Mouse (Mus musculus) T-cell, adult 2 months (primary cell): ENCODE data around the gene Zfp420.
A peak's percentile ranks its signal among the peaks of the same experiment; 100 is the strongest.

Experiments
- DNase-seq: peaks from one replicate; pipeline ENCODE4 v3.0.0; 2022; ENCODE audit warnings: low spot score

Zfp420 gene

DNA sequence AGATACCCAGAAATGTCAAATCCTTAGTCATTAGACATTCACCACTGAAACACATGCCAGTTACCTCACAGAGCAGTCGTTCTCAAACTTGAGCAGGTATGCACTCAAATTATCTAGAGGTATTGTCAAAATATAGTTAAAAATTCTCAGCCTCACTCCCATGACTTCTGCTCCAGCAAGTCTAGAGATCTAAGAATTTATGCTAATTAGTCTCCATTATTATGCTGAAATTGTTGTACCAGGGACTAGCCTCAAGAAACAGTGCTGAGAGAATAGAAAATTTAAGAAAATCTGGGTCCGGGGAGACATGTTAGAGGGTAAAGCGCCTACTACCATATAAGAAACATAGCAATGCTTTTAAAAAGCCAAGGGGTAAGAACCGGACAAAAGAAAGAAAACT is 44.3 kb downstream of the Zfp420 start:
- DNase-seq: no peak

DNA sequence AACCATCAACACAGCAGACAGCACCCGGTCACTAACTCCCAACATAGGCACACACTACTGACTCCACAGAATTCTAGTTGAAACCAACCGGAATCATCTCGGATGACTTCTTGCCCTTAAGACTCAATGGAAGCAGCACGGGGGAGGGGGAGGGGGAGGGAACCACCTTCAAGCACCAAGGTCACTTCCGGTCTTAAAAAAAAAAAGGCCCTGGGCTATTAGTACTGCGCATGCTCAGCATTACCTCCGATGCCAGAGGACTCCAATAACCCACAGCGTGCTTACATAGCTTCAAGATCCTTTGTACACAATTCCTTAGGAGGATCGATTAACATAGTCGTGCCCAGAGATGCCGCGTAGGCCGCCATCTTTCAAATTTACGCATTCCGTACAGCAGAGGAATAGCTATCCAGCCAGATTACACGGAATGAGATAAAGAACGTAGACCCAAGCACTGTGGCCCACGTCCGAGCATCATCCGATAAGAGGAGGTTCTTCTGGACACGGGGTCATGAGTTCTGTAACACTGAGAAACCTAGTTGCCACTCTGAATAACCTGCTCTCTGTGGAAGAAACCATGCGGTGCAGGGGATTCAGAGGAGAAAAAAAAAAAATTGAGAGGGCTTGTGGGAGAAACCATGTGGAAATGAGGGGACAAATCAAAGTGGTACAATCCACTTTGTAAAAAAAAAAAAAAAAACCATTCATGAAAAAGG is 46.3 kb downstream of the Zfp420 start, which contains the start of gene Zfp27:
Gene Zfp27 (minus strand): TSS at position 607 of the 716 bp plus-strand sequence.
- peak; percentile 65 for DNase-seq

DNA sequence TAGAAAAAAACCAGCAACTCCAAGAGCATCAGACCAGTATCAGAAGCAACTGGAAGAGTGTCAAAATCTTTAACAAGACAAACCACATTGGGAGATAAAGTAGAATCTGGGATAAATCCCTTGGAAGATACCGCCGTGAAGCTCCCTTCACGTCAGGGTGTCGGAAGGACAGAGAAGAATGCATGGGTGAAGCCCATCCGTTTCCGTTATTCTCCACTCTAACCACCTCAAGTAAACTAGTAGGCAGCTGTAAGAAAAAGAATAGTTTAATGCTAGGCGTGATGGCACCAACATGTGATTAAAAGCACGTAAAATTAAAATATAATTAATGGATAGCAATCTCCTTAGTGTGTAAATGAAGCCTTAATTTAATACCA is 46.9 kb downstream of the Zfp420 start:
- DNase-seq: no peak

DNA sequence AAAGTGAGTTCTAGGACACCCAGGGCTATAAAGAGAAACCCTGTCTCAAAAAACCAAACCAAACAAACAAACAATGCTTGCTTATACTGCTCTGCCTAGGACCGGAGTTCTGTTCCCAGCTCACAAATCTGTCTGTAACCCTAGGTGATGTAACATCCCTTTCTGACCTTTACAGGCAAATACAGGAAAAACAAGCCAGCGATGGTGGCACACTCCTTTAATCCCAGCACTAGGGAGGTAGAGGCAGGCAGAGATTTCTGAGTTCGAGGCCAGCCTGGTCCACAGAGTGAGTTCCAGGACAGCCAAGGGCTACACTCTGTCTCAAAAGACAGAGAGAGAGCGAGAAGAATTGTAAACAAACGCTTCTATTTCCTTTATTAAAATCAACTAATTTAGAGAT is 47.4 kb downstream of the Zfp420 start:
- no peak for DNase-seq

DNA sequence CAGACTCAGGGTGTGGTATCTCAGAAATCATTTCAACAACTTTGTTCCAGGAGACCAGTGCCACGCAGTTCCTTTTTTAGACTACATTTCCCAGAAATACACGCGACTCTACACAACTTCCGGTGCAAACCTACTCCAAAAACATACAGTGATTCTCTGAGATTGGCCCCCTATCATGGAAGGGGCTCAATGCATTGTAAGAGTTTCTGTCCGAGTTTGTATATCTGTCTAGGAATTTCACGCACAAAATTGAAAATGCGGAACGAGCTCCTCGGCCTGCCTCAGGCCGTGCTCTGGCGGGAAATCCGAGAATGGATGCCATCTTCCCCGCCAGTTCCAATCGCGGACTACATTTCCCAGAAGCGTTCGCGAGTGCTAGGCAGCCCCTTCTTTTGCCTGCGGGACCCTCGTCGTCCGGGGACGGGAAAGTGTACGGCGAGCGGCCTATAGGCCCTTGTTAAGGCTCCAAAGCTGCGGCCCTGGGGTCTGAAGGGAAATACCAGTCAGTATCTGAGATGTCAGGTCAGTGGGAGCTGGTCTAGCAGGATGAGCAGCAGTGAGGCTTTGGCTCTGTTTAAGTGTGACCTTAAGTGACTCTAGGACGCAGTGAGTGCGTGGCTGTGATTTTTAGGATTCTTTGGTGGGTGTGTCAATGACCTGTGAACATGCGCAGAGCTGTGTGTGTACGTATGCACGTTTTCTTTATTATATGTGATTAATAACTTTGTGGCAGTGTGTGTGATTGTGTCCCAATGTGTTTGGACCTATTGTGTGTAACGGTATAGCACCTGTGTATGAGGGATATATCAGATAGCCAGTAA is 48.6 kb downstream of the Zfp420 start, which contains the start of gene Zfp383:
Gene Zfp383 (plus strand): TSS at position 94 of the 821 bp plus-strand sequence.
- DNase-seq: peak; percentile 78

DNA sequence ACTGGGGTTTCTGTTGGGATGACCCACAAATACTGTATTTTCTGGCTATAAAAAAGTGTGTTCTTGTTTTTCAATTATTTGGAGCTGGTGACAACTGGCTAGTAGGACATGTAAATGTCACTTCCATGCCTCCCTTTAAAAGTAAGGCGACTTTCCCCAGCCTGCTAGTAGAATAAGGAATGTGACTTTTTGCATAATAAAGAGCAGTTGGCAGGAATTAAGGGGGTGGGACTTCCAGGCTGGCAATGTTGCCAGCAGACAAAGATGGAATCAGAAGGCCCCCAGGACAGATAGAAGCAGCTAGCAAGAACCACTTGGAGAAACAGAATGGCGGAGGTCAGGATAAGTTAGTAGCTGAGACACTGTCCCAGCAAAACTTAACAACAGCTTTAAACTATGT is 50.5 kb downstream of the Zfp420 start:
- DNase-seq: no peak

DNA sequence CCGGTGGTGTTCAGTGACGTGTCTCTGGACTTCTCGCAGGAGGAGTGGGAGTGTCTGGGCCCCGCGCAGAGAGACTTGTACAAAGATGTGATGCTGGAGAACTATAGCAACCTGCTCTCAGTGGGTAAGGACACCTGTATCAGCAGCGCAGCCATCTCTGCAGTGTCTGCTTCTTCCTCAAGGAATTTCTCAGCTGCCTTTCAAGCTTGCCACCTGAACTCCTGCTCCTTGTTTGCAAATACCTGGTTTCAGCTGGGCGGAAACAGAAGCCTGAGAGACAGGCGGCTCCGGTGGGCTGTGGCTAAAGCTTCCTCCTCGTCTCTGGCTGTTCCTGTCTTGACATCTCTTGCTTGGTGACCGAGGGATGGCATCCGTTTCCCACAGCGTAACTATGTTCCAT is 52.4 kb downstream of the Zfp420 start:
- no peak for DNase-seq

DNA sequence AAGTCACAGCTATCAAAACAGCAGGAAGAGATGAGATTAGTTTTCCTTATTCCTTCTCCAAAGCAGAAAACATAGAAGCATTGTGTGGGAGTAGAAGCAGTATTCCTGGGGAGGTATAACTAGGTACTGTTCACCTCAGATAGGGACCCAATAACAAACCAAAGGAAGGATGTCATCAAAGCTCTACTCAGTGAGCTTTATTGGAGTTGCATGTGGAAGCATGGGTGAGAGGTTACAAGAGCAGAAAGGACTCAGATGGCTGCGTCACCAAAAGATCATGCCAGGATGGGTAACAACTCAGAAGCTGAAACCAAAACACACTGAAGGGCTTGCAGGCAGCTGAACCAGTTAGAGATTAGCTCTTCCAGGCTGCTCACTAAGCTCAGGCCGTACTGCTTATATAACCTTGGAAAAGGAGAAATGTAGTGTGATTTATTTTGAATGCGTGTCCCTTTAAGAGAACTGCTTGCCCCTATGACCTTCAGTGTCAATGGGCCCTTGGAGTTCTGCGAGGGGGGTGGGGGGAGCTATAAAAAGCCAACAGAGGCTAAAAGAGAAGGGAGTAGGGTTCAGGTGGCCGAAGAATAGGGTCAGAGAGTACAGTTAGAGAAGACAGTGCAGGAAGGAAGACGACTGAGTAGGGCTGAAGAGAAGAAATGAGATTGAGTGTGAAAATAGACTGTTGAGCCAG is 57.7 kb downstream of the Zfp420 start:
- no peak for DNase-seq

DNA sequence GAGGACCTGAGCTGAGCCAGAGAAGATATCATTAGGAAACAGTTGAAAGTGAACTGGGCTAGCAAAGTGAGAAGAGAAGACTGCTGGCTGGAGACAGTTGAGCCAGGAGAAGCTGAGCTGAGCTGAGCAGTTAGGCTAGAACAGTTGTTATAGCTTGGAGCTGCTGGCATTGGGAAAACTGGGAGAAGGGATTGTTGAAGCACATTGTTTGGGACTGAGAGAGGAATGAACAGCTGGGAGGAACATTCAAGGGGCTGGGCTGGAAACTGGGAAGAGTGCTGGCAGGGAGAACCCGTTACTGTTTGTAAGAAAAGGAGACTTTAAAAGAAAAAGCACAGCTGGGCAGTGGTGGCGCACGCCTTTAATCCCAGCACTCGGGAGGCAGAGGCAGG is 58.3 kb downstream of the Zfp420 start:
- no peak for DNase-seq

DNA sequence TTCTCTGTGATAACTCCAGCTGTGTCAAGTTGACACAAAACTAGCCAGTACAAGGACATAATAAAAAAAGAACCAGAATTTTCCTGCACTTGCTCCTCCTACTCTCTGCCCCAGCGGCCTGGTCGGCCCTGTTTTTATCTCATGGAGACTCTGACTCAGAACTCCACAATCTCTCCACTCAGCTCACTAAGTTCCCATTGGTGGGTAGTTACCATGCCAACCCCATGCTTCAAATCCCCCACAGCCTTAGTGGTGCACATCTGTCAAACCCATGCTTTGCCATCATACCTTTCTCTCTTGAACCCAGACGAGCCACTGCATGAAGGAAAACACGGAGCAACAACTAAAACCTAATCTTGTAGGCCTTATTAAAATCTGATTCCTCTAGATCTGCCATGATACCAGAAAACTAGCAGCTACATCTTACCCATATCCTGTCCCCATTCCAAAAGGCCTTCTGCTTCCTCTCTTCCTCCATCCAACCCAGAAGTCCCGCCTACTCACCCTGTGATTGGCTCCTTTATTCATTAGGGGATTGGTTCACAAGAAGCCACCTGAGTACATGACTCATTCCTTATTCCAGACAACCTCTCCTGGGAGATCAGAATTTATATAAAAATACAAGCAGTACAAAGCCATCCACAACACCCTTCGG is 61.8 kb downstream of the Zfp420 start:
- DNase-seq: no peak

DNA sequence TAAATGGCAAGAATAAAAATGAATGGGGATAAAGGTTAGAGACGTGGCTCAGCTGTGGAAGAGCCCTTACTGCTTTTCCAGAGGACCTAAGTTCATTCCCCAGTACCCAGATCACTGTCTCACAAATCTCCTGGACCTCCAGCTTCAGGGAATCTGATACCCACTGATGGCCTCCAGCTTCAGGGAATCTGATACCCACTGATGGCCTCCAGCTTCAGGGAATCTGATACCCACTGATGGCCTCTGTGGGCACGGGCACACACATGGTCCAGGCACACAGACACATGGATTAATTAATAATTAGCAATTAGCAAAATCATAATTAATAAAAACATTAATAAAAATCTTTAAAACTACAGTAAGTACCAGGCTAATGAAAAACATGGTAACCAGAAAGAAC is 63.0 kb downstream of the Zfp420 start:
- DNase-seq: no peak
